Mouse (Mus musculus) limb, embryonic 10.5 days (tissue): ENCODE results near the gene Fli1. TPM values are rescaled to one million over a fixed set of nuclear protein-coding genes. Genes with fewer than 3 reads are reported as not detected.

Source experiments
- DNase-seq: peaks from one replicate; pipeline ENCODE4 v3.0.0-alpha.2; 2017; ENCODE audit warnings: low spot score
- H3K27ac ChIP-seq: fragments of 300-500 bp; sonication (generic); 2 replicates; pipeline ENCODE4 v1.5.1; 2016; ENCODE audit warnings: mild to moderate bottlenecking
- H3K27me3 ChIP-seq: fragments of 300-500 bp; sonication (generic); 2 replicates; pipeline ENCODE4 v1.6.1; 2016; ENCODE audit warnings: low read depth, mild to moderate bottlenecking; ENCODE audit not compliant: poor library complexity, severe bottlenecking
- H3K36me3 ChIP-seq: fragments of 300-500 bp; sonication (generic); 2 replicates; pipeline ENCODE4 v1.6.1; 2016; ENCODE audit warnings: mild to moderate bottlenecking, moderate library complexity
- H3K4me1 ChIP-seq: fragments of 300-500 bp; sonication (generic); 2 replicates; pipeline ENCODE4 v1.6.1; 2016
- H3K4me3 ChIP-seq: fragments of 300-500 bp; sonication (generic); 2 replicates; pipeline ENCODE4 v1.5.1; 2016; ENCODE audit warnings: mild to moderate bottlenecking, moderate library complexity
- H3K9me3 ChIP-seq: fragments of 300-500 bp; sonication (generic); replicated peaks from 2 replicates; pipeline ENCODE4 v1.6.1; 2016; ENCODE audit warnings: mild to moderate bottlenecking
- WGBS: fragments of 180-500 bp; shearing (Covaris S2); methylation state at CpG from one replicate; pipeline ENCODE4 v1.1.7; 2016; 5-methylcytosine and 5-hydroxymethylcytosine counted together
- polyA plus RNA-seq: library from polyadenylated mRNA; unstranded; fragments of >200 nt; fragmentation: Nextera tagmentation; extraction: Ambion mirVana; gene quantifications from 2 replicates; pipeline ENCODE4 v1.2.1, GENCODE M21; 2016

Fli1 gene
- polyA plus RNA-seq, 1 experiment from 2014 or later = 71.2 TPM

DNA sequence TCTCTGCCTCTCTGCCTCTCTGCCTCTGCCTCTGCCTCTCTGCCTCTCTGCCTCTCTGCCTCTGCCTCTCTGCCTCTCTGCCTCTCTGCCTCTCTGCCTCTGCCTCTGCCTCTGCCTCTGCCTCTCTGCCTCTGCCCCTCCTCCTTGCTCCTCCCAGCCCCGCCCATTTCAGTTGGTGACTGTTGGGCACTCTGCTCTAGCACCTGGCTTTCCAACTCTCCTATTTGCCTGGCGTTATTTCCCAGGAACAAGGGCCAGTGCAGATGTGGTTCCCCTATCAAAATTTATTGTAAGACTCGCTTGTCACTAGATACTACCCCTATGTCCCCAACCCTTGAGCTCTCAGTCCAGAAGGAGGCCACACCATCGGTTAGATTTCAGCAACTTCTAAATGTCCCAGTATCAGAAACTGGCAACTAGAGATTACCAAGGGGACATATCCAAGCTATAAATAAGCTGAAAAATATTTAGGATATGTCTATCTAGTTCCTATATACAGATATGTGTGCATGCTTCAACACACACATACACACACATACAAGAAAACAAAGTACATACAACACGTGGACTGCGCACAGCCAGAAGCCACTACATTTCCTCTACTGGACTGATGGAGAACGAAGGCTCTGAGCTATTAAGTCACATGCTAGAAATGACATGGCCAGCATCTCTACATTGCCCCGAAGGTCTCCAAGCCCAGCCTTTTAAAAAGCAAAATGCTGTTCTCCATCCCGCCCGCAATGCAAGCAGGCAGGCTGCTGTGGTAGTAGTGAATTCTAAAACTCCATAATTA, 26.6 kb downstream of the Fli1 start:
- DNase-seq = no peak
- Histone ChIP-seq H3K36me3 (peaks cover 53% of the 10 kb centered on the region), H3K27ac (no peak overlapping the region), H3K4me3 (no peak overlapping the region), H3K27me3 (no peaks in the 10 kb centered on the region), H3K9me3 (no peaks in the 10 kb centered on the region), H3K4me1 (peaks cover 80% of the 10 kb centered on the region)
- WGBS = 79% methylated on average over 10 of the region's 10 CpGs

DNA sequence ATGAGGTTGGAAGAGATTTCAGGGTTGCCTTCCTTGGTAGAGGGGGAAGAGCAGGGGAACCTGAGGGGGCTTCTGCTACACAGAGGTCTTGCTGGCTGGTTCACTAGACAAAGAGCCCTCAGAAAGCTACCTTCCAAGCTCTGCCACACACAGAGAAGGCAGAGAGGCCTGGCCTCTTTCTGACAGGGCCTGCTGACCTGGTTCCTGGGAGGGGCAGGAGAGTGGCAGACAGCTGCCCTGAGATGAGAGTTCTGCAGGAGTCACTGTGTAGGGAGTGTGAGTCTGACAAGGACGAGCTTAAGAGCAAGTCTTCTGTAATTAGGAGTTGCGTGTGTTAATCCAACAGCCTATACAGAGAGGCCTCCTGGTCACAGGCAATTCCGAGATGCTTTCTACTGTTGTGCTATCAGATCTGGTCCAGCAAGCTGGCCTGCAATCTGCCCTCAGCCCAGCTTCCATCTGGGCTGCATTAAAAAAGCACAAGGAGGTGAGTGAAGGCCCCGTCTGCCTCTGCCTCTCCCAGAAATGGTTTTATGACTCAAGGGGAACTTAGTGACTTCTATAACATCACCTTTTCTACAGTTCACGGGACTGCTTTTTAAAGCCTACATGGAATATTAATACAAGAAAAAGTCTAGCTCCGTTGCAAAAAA, 28.1 kb downstream of the Fli1 start:
- Histone ChIP-seq H3K27me3 (no peaks in the 10 kb centered on the region), H3K4me1 (peaks cover 80% of the 10 kb centered on the region), H3K36me3 (peaks cover 46% of the 10 kb centered on the region), H3K27ac (peak overlapping the region; percentile 81), H3K4me3 (no peak overlapping the region), H3K9me3 (no peaks in the 10 kb centered on the region)
- no peak for DNase-seq
- WGBS = 21% methylated on average over 6 of the region's 6 CpGs

DNA sequence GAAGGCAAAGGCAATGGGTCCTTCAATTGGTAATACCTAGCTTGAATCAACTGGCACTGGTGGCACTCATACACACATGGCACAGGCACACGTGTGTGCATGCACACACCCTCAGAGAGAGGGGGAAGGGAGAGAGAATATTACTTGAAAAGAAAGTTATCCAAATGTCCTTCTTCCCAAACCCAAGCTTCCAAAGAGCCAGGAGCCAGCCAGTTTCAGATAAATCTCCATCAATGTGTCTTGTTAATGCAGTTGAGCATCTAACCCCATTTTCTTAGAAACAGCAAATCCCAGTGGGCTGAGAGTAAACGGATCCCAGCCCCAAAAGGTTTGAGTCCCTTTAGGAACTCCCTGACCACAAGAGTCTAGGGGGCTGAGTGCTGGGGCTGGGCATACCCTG, 29.2 kb downstream of the Fli1 start:
- DNase-seq = no peak
- no peaks in the 10 kb centered on the region for H3K9me3 ChIP-seq
- no peak overlapping the region for H3K27ac ChIP-seq
- H3K36me3 ChIP-seq = peaks cover 36% of the 10 kb centered on the region
- H3K4me1 ChIP-seq = peaks cover 80% of the 10 kb centered on the region
- no peaks in the 10 kb centered on the region for H3K27me3 ChIP-seq
- 62% methylated on average over 2 of the region's 2 CpGs for WGBS
- H3K4me3 ChIP-seq = no peak overlapping the region

DNA sequence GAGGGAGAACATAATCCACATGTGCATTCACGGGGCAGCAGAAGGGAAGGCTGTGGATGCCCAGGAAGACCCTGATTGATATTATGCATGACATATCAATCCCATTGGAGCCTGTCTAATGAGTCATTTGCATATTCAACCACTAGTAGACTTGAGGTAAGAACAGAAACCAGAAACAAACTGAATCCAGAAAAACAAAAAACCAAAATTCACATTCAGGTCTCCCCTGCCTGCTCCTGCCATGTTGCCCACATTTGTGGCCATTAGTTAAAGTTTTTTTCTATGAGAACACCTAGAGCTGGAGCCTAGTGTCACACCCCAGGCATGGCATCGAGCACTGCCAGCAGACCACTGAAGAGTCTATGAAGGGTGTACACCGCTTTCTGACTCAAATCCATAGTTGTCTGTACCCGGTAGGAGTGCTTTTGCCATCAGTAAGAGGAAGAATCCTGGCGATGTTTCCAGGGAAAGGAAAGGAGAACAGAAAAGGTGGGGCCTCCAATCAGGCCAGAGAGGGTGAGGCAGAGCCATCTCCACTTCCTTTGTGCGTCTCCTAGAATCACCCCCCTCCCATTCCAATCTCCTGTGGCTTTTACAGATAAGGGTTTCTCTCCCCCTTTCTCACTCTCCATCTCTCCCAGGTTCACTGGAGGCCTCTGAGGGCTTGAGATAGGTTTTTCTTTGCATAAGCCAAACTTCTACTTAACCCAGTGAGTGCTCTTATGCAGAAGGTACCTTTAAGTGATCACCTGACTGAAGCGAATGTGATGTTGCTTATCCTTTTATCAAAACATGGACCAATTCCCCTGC, 32.0 kb downstream of the Fli1 start:
- Histone ChIP-seq H3K4me3 (no peak overlapping the region), H3K27ac (no peak overlapping the region), H3K9me3 (no peaks in the 10 kb centered on the region), H3K27me3 (no peaks in the 10 kb centered on the region), H3K36me3 (peaks cover 35% of the 10 kb centered on the region), H3K4me1 (peaks cover 81% of the 10 kb centered on the region)
- 83% methylated on average over 7 of the region's 7 CpGs for WGBS
- no peak for DNase-seq

DNA sequence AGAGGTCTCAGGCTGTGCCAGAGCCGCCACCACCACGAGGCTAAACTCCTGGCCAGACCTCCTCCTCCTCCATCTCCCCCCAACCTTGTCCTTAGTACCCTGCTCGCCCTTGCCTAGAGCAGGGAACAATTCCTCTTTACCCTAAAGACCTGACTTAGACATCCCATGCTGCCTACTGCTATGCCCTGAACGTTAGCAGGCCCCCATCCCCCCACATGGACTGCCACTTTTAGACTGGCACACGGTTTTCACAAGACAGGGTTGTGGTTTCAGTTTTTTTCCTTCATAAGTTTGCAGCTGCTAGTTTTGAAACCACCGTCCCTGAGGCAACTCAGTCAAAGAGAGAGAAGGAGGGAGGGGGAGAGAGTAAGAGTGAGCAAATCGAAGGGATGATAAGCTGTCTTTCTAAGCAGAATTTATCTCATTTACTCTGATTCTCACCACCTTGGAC, 32.9 kb downstream of the Fli1 start:
- no peaks in the 10 kb centered on the region for H3K27me3 ChIP-seq
- peaks cover 83% of the 10 kb centered on the region for H3K4me1 ChIP-seq
- H3K36me3 ChIP-seq = peaks cover 43% of the 10 kb centered on the region
- no peak overlapping the region for H3K4me3 ChIP-seq
- no peaks in the 10 kb centered on the region for H3K9me3 ChIP-seq
- 74% methylated on average over 7 of the region's 7 CpGs for WGBS
- DNase-seq = no peak
- no peak overlapping the region for H3K27ac ChIP-seq

DNA sequence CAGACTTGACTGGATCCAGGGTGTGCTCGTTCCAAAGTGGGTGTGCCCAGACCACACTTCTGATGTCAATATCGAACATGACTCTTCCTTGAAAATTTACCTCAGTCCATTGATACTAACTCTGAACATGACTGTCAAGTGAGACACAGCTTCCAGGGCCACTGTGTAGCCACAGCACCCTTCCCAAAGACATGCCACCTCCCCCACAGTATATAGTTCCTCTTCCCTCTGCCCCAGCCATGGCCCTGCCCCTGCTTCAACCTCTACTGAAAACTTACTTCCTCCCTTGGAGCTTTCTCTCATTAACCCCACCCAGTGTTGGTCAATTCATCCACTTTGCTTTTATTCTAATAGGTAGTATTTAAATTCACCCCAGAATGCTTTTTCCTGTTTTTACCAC, 34.0 kb downstream of the Fli1 start:
- Histone ChIP-seq H3K4me3 (no peak overlapping the region), H3K4me1 (peaks cover 83% of the 10 kb centered on the region), H3K27me3 (no peaks in the 10 kb centered on the region), H3K27ac (no peak overlapping the region), H3K9me3 (no peaks in the 10 kb centered on the region), H3K36me3 (peaks cover 51% of the 10 kb centered on the region)
- WGBS = 86% methylated on average over 2 of the region's 2 CpGs
- DNase-seq = no peak

DNA sequence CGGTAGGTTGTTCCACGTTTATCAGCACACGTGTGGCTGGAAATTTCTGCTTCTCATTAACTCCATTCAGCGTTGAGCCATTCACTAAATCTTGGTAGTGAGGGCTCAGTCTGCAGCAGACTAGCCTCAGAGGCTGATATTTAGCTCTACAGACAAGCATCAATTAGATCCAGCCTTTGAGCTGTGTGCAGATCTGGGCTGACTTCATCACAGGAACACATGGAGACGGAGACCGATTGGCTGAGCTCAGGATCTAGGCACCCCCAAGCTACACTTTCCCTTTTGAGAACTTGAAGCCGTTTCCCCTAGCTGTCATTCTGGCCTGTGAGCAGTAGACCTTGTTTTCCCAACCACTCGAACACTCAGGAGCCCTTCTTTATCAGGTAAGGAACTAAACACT, 34.5 kb downstream of the Fli1 start:
- no peaks in the 10 kb centered on the region for H3K27me3 ChIP-seq
- H3K27ac ChIP-seq = peak overlapping the region; percentile 75; the same call in 1 of the 2 replicates
- peaks cover 82% of the 10 kb centered on the region for H3K4me1 ChIP-seq
- no peak for DNase-seq
- no peak overlapping the region for H3K4me3 ChIP-seq
- H3K9me3 ChIP-seq = no peaks in the 10 kb centered on the region
- 28% methylated on average over 8 of the region's 8 CpGs for WGBS
- peaks cover 51% of the 10 kb centered on the region for H3K36me3 ChIP-seq

DNA sequence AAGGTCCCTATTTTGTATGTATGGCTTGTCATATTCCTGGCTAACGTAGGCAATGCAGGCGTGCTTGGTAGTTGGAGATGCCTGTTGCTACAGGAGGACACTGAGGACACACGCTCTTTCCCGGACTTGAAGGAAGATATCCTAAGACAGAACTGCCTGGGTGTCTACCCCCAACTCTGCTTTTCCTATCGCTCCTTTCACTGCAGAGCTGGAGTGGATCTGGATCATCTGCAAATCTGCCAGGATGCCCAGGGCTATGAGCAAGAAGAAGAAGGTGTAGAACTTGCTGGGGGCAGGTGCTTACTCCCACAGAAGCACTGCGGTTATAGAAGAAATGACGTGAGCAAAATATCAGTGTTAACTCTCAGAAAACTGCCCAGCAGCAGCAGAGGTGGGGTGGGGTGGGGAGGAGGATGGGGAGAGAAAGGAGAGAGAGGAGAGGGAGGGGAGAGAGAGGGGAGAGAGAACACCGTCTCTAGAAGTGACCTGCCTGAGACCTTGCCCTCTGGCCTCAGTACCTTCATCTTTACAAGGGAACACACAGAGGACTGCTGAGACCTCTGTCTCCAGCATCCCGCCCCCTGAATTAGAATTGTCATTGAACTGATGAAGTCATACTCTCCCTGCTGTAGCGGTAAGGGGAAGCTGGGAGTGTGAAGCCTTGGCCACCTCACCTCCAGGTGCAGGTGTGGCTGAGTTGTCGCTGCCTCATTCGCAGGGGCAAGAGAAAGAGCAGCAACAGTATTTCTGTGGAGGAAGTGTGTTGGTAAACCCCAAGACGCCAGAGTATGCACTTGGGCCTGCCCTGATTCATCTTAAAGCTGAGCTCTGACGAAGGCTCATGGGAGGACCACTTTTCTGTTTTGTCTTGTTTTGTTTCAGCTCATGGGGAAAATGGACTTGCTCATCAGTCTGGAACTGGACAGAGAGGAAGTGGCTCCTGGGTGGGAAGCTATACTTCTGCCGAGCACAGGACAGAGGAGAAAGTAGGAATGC, 35.5 kb downstream of the Fli1 start:
- WGBS = 71% methylated on average over 15 of the region's 15 CpGs
- Histone ChIP-seq H3K9me3 (no peaks in the 10 kb centered on the region), H3K27me3 (no peaks in the 10 kb centered on the region), H3K27ac (peak overlapping the region; percentile 75), H3K4me1 (peaks cover 91% of the 10 kb centered on the region), H3K36me3 (peaks cover 50% of the 10 kb centered on the region), H3K4me3 (no peak overlapping the region)
- DNase-seq = no peak

DNA sequence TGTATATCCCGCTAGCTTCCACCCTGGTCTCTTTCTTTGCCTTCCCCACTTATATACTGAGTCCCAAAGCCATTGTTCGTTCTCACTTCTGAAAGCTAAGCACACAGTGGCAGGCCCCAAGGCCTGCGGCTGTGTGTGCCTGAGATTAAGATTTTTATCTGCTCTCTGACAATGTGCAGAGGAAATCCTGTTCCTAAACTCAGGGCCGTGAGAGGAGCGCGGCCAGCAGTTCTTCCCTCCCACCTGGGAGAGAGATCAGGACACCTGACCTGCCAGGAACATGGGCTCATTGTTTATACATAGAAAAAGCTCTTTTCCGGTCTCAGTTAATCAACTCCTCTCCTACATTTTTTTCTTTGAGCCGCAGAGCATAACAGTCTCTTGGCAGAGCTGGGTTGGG, 36.5 kb downstream of the Fli1 start:
- Histone ChIP-seq H3K27ac (peak overlapping the region; percentile 58; the same call in 1 of the 2 replicates), H3K36me3 (peaks cover 45% of the 10 kb centered on the region), H3K4me1 (peaks cover 95% of the 10 kb centered on the region), H3K4me3 (no peak overlapping the region), H3K9me3 (no peaks in the 10 kb centered on the region), H3K27me3 (no peaks in the 10 kb centered on the region)
- no peak for DNase-seq
- 72% methylated on average over 8 of the region's 8 CpGs for WGBS

DNA sequence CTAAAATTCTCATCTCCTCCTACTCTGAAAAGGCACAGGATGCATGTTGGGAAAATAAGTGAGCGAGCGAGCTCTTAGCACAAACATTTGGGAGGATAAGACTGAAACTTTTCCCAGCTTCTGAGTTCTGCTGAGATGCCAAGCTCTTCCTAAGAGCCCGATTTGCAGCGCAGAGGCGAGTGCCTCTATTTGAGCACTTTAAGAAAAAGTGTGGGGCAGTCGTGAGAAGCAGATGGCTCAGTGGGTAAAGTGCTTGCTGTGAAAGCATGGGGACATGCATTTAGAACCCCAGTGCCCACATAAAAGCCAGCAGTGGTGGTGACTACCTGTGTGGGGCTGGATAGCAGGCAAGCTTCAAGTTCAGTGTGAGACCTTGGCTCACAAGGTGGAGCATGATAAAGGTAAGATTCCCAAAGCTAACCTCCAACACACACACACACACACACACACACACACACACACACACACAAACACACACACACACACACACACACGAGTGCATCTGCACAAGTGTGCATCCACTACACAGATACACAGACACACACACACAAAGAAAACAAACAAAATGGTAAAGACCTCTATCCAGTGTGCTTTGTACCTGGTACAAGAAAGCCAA, 37.1 kb downstream of the Fli1 start:
- Histone ChIP-seq H3K9me3 (no peaks in the 10 kb centered on the region), H3K4me3 (no peak overlapping the region), H3K36me3 (peaks cover 45% of the 10 kb centered on the region), H3K27ac (no peak overlapping the region), H3K27me3 (no peaks in the 10 kb centered on the region), H3K4me1 (peaks cover 95% of the 10 kb centered on the region)
- 83% methylated on average over 7 of the region's 7 CpGs for WGBS
- no peak for DNase-seq

DNA sequence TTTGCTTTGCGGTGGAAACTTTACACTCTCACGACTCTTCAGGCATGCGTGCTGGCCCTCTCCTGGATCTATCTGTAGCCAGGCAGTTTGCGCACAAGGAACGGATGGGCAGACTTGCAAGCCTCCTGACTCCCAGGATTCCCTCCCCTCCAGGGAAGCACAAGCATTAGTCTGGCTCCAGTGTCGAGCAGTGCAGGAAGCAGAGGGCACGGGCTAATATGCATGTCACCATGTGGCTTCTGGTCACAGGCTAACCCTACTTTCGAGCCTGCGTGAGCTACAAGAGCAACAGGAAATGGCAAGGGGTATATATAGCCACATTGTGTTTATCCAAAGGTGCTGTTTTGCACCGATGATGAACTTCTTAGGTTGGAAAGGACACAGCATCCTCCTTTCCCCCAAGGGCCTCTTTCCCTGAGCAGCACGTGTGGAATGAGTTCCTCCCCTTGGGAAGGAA, 38.6 kb downstream of the Fli1 start:
- no peak overlapping the region for H3K27ac ChIP-seq
- no peak for DNase-seq
- peaks cover 49% of the 10 kb centered on the region for H3K36me3 ChIP-seq
- no peak overlapping the region for H3K4me3 ChIP-seq
- H3K9me3 ChIP-seq = no peaks in the 10 kb centered on the region
- no peaks in the 10 kb centered on the region for H3K27me3 ChIP-seq
- WGBS = 62% methylated on average over 11 of the region's 11 CpGs
- H3K4me1 ChIP-seq = peaks cover 96% of the 10 kb centered on the region

DNA sequence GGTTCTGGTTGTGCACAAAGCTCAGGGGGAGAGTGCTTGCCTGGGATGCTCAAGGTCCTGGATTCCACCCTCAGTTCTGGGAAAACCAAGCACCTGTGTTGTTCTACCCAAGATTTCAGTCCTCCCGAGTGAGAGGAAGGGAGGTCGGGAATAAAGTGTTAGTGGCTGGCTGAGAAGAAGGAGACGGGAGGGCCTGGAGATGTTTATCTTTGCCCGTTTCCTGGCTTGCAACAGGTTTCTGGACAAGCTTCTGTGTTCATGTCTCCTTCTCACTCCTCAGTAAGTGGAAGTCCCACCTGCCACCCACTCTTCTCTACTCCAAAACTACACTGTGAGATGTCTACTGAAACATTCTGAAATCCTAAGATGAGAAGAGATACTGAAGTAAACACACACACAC, 39.2 kb downstream of the Fli1 start:
- peaks cover 50% of the 10 kb centered on the region for H3K36me3 ChIP-seq
- 59% methylated on average over 4 of the region's 4 CpGs for WGBS
- no peaks in the 10 kb centered on the region for H3K27me3 ChIP-seq
- H3K4me1 ChIP-seq = peaks cover 95% of the 10 kb centered on the region
- H3K4me3 ChIP-seq = no peak overlapping the region
- no peak overlapping the region for H3K27ac ChIP-seq
- DNase-seq = no peak
- no peaks in the 10 kb centered on the region for H3K9me3 ChIP-seq
